Mouse (Mus musculus): ENCODE results near the gene Fgf14. TPM values are rescaled to one million over a fixed set of nuclear protein-coding genes. Genes with fewer than 3 reads are reported as not detected.
A peak's percentile ranks its signal among the peaks of the same experiment; 100 is the strongest.

Fgf14 gene
- polyA plus RNA-seq, 1 experiment from 2014 or later = 1.9 TPM

DNA sequence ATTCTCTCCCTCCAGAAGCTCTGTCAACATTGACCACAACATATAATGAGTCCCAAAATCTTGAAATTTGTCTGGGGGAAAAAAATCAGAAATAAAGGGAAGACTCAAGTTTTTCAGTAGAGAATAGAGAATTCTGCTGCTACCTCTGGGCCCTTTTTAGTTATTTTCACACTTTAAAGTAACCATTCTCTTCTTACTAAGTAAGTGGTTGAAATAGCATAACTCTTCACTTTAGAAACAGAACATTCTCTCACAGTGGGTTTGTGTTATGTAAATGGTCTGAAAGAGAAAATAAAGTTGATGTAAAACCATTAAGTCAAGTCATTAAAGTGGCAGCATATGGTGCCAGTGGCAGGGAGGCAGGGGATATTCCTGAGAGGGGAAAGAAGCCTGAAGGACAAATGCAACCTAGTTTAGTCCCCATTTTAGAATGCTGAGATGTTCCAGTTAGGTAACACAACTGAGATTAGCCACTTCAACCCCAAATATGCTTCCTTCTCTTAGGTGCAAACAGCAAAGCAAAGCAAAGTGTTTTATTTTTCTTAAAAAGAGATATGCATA lies 398.5 kb downstream of the Fgf14 start:
- Histone ChIP-seq H3K27ac (no peak overlapping the region), H3K4me2 (no peak overlapping the region), H3K9ac (no peak overlapping the region), H3K4me3 (no peak overlapping the region), H3K4me1 (replicated peaks) (no peaks in the 10 kb centered on the region), H3K27me3 (no peaks in the 10 kb centered on the region), H3K9me3 (replicated peaks) (no peaks in the 10 kb centered on the region), H3K36me3 (no peaks in the 10 kb centered on the region)
- ATAC-seq (replicated peaks; ENCODE audit: insufficient number of reproducible peaks, insufficient read depth, low FRiP score, low read depth) = no peak

DNA sequence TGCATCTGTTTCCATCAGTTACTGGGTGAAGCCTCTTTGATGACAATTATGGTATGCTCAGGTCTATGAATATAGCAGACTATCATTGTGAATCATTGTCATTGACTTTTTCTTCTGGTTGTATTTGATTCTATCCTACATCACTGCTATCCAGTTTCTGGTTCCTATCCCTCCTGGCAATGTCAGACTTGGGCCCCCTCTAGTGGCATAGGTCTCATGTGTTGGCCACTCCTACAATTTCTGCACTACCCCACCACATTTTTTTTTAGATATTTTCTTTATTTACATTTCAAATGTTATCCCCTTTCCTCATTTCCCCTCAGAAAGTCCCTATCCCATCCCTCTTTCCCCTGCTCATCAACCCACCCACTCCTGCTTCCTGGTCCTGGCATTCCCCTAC lies 409.9 kb downstream of the Fgf14 start:
- H3K36me3 ChIP-seq = no peaks in the 10 kb centered on the region
- H3K4me2 ChIP-seq = no peak overlapping the region
- no peaks in the 10 kb centered on the region for H3K9me3 ChIP-seq (replicated peaks)
- no peak overlapping the region for H3K4me3 ChIP-seq
- no peak overlapping the region for H3K9ac ChIP-seq
- H3K27me3 ChIP-seq = no peaks in the 10 kb centered on the region
- ATAC-seq (replicated peaks; ENCODE audit: insufficient number of reproducible peaks, insufficient read depth, low FRiP score, low read depth) = no peak
- no peak overlapping the region for H3K27ac ChIP-seq
- H3K4me1 ChIP-seq (replicated peaks) = no peaks in the 10 kb centered on the region

DNA sequence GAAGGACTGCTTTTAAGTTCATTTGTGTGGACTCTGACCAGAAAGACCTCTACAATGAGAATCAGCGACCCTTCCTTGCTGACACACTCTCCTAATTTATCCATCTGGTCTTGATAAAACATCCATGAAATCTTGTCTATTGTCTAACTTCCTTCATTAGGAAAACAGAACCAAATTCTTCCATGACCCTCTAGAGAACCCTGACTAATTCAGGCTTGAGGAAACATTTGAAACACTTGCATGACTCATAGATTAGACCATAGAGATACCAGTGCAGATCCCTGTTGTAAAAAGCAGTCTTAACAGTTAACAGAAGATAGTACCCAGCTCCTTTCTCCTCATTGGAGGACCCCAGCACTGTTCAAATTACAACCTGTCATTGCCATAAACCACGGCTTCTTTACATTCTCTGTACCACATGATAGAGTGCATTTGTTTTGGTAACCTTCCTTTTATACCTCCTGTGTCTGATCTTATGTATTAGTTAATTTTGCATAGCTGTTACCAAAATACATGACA lies 412.3 kb downstream of the Fgf14 start:
- H3K27ac ChIP-seq = no peak overlapping the region
- H3K9ac ChIP-seq = no peak overlapping the region
- no peak for ATAC-seq (replicated peaks; ENCODE audit: insufficient number of reproducible peaks, insufficient read depth, low FRiP score, low read depth)
- H3K4me2 ChIP-seq = no peak overlapping the region
- no peaks in the 10 kb centered on the region for H3K27me3 ChIP-seq
- H3K36me3 ChIP-seq = no peaks in the 10 kb centered on the region
- WGBS = 27% methylated on average over 2 of the region's 2 CpGs
- H3K4me3 ChIP-seq = no peak overlapping the region
- H3K4me1 ChIP-seq (replicated peaks) = no peaks in the 10 kb centered on the region
- no peaks in the 10 kb centered on the region for H3K9me3 ChIP-seq (replicated peaks)

DNA sequence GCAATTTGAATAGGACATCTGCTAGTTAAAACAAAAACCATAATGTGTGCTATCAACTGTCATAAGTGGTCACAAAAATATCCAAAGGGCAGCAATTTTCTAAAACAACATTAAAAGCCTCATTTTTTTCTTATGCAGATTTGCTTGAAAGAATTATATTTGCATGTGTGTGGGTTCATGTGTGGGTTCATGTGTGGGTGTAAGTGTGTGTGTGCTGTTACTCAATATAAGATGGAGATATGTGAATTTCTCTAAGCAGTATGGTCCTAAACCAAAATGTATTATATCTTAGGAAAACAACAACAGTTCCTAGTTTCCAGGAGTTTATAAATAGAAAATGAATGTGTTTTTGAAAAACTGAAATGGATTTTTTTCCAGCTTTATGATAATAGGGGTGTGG lies 413.7 kb downstream of the Fgf14 start:
- Histone ChIP-seq H3K9me3 (replicated peaks) (no peaks in the 10 kb centered on the region), H3K27ac (no peak overlapping the region), H3K36me3 (no peaks in the 10 kb centered on the region), H3K4me2 (no peak overlapping the region), H3K9ac (no peak overlapping the region), H3K27me3 (no peaks in the 10 kb centered on the region), H3K4me3 (no peak overlapping the region), H3K4me1 (replicated peaks) (no peaks in the 10 kb centered on the region)
- ATAC-seq (replicated peaks; ENCODE audit: insufficient number of reproducible peaks, insufficient read depth, low FRiP score, low read depth) = no peak

DNA sequence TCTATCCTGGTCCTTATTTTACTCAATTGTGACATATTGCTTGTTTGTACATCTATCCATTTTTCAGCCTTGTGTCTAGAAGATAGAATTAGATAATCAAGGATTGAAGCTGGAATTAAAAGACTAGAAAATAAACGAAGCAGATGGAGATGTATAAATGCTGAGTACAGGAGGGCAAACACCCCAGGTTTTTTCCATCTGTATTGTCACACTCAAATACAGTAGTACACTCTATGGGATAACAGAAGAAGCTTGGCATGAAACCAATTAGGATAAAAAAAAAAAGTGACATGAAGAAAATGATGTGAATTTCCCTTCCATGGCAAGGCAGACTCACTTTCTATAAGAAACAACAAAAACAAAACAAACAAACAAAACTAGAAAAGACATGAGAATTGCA lies 429.4 kb downstream of the Fgf14 start:
- no peak overlapping the region for H3K27ac ChIP-seq
- no peak overlapping the region for H3K4me2 ChIP-seq
- H3K4me3 ChIP-seq = no peak overlapping the region
- H3K4me1 ChIP-seq (replicated peaks) = no peaks in the 10 kb centered on the region
- ATAC-seq (replicated peaks; ENCODE audit: insufficient number of reproducible peaks, insufficient read depth, low FRiP score, low read depth) = no peak
- no peaks in the 10 kb centered on the region for H3K36me3 ChIP-seq
- H3K27me3 ChIP-seq = no peaks in the 10 kb centered on the region
- 55% methylated on average over 1 of the region's 1 CpGs for WGBS
- H3K9me3 ChIP-seq (replicated peaks) = no peaks in the 10 kb centered on the region
- no peak overlapping the region for H3K9ac ChIP-seq

DNA sequence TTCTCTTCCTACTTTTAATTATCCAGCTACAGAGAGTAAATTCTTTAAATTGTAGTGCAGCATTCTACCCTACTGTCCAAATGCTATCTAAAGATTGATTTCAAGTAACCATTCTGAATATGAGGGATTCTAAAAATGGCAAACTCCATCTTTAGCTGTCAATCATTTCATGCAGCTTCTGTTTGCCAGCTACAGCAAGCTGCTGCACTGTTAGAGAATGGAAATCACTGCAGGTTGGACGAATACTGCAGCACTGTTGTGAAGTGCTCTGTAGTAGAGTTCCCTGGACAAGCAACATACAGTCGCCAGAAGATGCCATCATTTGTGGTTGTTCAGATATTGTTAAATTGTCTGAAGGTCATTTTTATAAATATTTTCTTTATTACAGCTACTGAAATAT lies 453.5 kb downstream of the Fgf14 start:
- WGBS = 42% methylated on average over 2 of the region's 2 CpGs
- Histone ChIP-seq H3K4me1 (replicated peaks) (no peaks in the 10 kb centered on the region), H3K4me2 (no peak overlapping the region), H3K9ac (no peak overlapping the region), H3K4me3 (no peak overlapping the region), H3K27ac (no peak overlapping the region), H3K27me3 (no peaks in the 10 kb centered on the region), H3K9me3 (replicated peaks) (no peaks in the 10 kb centered on the region), H3K36me3 (no peaks in the 10 kb centered on the region)
- ATAC-seq (replicated peaks; ENCODE audit: insufficient number of reproducible peaks, insufficient read depth, low FRiP score, low read depth) = no peak

DNA sequence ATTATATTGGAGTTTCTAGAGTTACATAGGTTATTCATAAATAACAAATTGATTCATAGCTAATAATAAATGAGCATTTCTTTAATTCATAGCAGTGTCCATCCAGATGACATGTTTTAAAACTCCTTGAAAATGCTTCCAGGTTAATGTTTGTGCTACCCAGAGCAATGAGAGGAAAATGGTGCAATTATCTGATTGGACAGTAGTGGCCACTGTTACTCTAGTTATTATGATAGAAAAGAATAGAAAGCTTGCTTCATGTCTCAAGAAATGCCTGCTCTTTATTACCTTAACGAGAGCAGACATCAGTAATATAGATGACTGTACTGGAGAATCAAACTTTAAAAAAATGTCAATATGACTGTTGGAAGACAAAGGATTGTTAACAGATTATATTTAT lies 454.5 kb downstream of the Fgf14 start:
- Histone ChIP-seq H3K36me3 (no peaks in the 10 kb centered on the region), H3K9ac (no peak overlapping the region), H3K27ac (no peak overlapping the region), H3K4me3 (no peak overlapping the region), H3K9me3 (replicated peaks) (no peaks in the 10 kb centered on the region), H3K4me1 (replicated peaks) (no peaks in the 10 kb centered on the region), H3K4me2 (no peak overlapping the region), H3K27me3 (no peaks in the 10 kb centered on the region)
- whole genome bisulfite sequencing = 23% methylated on average over 1 of the region's 1 CpGs
- ATAC-seq (replicated peaks; ENCODE audit: insufficient number of reproducible peaks, insufficient read depth, low FRiP score, low read depth) = no peak

DNA sequence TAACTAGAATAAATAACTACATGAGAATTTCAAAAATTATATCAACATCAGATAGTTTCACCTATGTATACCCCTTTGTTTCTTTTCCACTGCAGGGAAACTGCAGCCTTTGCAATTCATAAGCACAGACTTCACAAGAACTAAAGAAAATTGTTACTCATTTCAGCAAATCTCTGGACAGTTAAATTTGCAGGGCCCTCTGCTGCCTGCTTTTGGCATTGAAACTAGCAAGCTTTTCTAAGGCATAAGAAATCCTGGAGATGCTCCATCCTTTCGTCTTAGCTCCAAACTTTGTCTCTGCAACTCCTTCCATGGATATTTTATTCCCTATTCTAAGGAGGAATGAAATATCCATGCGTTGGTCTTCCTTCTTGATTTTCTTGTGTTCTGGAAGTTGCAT lies 455.9 kb downstream of the Fgf14 start:
- no peak overlapping the region for H3K9ac ChIP-seq
- no peak for ATAC-seq (replicated peaks; ENCODE audit: insufficient number of reproducible peaks, insufficient read depth, low FRiP score, low read depth)
- H3K27me3 ChIP-seq = no peaks in the 10 kb centered on the region
- H3K4me3 ChIP-seq = no peak overlapping the region
- WGBS = 49% methylated on average over 2 of the region's 2 CpGs
- H3K4me2 ChIP-seq = no peak overlapping the region
- H3K9me3 ChIP-seq (replicated peaks) = no peaks in the 10 kb centered on the region
- no peaks in the 10 kb centered on the region for H3K36me3 ChIP-seq
- H3K27ac ChIP-seq = no peak overlapping the region
- H3K4me1 ChIP-seq (replicated peaks) = no peaks in the 10 kb centered on the region

DNA sequence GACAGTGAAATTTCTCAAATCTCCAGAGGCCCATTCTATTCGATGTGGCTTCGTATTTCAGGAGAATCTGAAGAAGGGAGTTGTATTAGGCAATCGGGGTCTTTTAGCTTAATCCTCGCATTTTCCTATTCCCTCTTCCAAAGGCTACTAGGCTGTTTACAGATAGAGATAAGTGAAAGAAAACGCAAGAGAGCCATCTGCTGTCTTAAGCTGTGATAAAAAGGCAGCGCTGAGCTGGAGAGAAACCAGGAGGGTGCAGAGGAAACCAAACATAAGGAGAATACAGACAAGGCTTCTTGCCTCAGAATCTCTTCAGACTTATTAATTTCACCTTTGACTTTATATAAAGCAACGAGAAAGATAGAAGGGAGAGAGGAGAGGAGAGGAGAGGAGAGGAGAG lies 481.1 kb downstream of the Fgf14 start:
- WGBS = 18% methylated on average over 7 of the region's 7 CpGs
- Histone ChIP-seq H3K4me2 (no peak overlapping the region), H3K27ac (no peak overlapping the region), H3K4me1 (replicated peaks) (peaks cover 4% of the 10 kb centered on the region), H3K9ac (no peak overlapping the region), H3K4me3 (no peak overlapping the region), H3K36me3 (no peaks in the 10 kb centered on the region), H3K9me3 (replicated peaks) (no peaks in the 10 kb centered on the region), H3K27me3 (peaks cover 33% of the 10 kb centered on the region)
- ATAC-seq (replicated peaks; ENCODE audit: insufficient number of reproducible peaks, insufficient read depth, low FRiP score, low read depth) = no peak

DNA sequence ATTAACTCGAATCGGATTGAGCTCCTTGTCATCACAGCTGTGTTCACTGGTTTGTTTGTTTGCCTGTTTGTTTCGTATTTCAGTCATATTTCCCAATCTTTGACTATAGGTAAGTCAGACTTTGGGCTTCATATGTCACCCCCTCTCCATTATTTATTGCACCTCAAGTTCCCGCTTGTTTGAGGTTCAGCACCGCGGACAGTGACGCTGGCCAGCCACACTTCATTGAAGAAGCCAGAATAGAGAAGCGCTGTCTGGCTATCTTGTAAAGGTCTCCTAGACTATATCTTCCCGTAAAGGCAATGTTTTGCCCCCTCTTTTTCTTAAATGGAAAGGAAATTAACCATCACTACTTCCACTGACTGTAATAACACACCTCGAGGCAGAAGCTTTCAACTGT lies 481.6 kb downstream of the Fgf14 start:
- Histone ChIP-seq H3K4me1 (replicated peaks) (peaks cover 4% of the 10 kb centered on the region), H3K9me3 (replicated peaks) (no peaks in the 10 kb centered on the region), H3K4me3 (no peak overlapping the region), H3K36me3 (no peaks in the 10 kb centered on the region), H3K27me3 (peaks cover 33% of the 10 kb centered on the region), H3K27ac (no peak overlapping the region), H3K9ac (no peak overlapping the region), H3K4me2 (no peak overlapping the region)
- 25% methylated on average over 10 of the region's 10 CpGs for whole genome bisulfite sequencing
- no peak for ATAC-seq (replicated peaks; ENCODE audit: insufficient number of reproducible peaks, insufficient read depth, low FRiP score, low read depth)

DNA sequence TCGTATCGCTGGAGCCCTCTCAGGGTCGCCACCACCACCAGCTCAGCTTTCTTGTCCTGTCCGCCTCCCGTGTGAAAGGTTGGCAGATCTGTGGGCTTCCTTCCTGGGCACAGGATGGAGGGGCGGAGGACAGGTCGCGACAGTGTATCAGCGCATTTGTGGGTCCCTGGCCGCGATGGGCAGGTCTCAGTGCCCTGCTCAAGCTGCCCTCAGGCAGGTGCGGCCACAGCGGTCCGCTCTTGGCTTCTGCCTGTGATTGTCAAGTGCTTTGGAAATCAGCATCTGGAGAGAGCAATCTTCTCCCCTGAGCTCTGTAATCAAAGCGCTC lies 484.1 kb downstream of the Fgf14 start:
- 4% methylated on average over 15 of the region's 15 CpGs for WGBS
- H3K36me3 ChIP-seq = no peaks in the 10 kb centered on the region
- no peaks in the 10 kb centered on the region for H3K9me3 ChIP-seq (replicated peaks)
- H3K4me1 ChIP-seq (replicated peaks) = peaks cover 4% of the 10 kb centered on the region
- H3K27me3 ChIP-seq = peaks cover 33% of the 10 kb centered on the region
- H3K4me2 ChIP-seq = peak overlapping the region; percentile 55
- peak overlapping the region; percentile 38 for H3K4me3 ChIP-seq
- no peak for ATAC-seq (replicated peaks; ENCODE audit: insufficient number of reproducible peaks, insufficient read depth, low FRiP score, low read depth)
- no peak overlapping the region for H3K27ac ChIP-seq
- H3K9ac ChIP-seq = no peak overlapping the region

DNA sequence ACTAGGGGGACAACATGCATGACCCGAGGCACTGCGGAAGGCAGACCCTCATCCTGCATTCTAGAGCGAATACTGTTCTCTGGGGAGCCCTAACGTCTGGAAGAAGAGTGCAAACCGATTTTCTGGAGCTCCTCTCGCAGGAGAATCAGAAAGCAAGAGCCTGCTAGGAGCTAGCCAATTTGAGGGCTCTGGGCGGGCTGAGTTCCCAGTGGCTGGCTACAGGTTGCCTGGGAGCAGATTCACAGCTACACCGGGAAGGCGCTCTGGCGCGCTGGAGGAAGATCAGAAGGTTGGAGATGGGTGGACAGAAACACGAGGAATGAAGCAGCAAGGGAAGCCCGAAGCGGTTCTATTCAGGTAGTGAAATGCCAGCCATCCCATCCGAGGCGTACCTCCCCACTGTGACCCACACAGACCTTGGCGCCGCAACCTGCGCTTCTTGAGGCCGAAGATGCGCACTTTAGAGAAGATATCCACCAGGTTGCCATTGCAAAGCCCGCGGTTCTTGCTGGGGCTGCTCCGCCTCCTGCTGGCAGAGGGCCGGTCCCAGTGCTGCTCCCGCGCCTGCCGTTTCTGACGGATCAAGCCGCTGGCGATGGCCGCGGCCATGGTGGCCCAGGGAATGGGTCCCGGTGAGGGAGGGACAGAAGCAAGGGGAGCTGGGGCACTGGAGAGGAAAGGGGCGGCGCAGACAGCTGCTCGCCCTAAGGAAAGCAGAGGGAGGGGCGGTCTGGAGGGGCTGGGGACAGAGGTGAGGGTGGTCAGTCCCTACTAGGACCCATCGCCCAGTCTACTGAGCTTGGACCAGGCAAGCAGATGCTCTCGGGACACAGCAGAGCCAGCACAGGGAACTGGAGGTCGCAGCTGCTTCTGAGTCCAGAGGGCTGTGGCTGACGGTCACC lies 484.8 kb downstream of the Fgf14 start:
- peak overlapping the region; percentile 38 for H3K4me3 ChIP-seq
- no peaks in the 10 kb centered on the region for H3K9me3 ChIP-seq (replicated peaks)
- peaks cover 33% of the 10 kb centered on the region for H3K27me3 ChIP-seq
- H3K4me2 ChIP-seq = peak overlapping the region; percentile 55
- no peak overlapping the region for H3K27ac ChIP-seq
- no peak; the same call in 1 of the 2 replicates for ATAC-seq (replicated peaks; ENCODE audit: insufficient number of reproducible peaks, insufficient read depth, low FRiP score, low read depth)
- no peaks in the 10 kb centered on the region for H3K36me3 ChIP-seq
- H3K9ac ChIP-seq = no peak overlapping the region
- peaks cover 4% of the 10 kb centered on the region for H3K4me1 ChIP-seq (replicated peaks)
- 1% methylated on average over 42 of the region's 42 CpGs for WGBS

Data from heart, embryonic 15.5 days (tissue).